Mouse (Mus musculus) MEL (cell line): Measurements from ENCODE around the gene Gm10518.

Source experiments
- BHLHE40 ChIP-seq: IDR thresholded peaks from 2 replicates; pipeline ENCODE4 v1.6.1; 2012; ENCODE audit warnings: low read depth, mild to moderate bottlenecking, inconsistent platforms, low read length, improper control_type of control experiment, borderline replicate concordance
- CTCF ChIP-seq, 3 experiments: IDR thresholded peaks in 2 of 3; conservative IDR thresholded peaks in 1 of 3; 2 replicates each; pipeline ENCODE4 v1.5.1; 2011 to 2012; ENCODE audit warnings: low read length in 3 of 3, low read depth in 2 of 3, mild to moderate bottlenecking in 2 of 3, improper control_type of control experiment in 1 of 3, inconsistent platforms in 1 of 3, mixed read lengths in 1 of 3, moderate library complexity in 1 of 3; ENCODE audit not compliant: control insufficient read depth in 1 of 3, insufficient read depth in 1 of 3, poor library complexity in 1 of 3, severe bottlenecking in 1 of 3
- GATA1 ChIP-seq: IDR thresholded peaks from 2 replicates; pipeline ENCODE4 v1.6.1; 2011; ENCODE audit warnings: low read depth, low read length, improper control_type of control experiment
- MAFK ChIP-seq: IDR thresholded peaks from 2 replicates; pipeline ENCODE4 v1.6.1; 2011; ENCODE audit warnings: low read depth, mild to moderate bottlenecking, low read length, improper control_type of control experiment, borderline replicate concordance
- MAZ ChIP-seq: IDR thresholded peaks from 2 replicates; pipeline ENCODE4 v1.6.1; 2012; ENCODE audit warnings: low read depth, mild to moderate bottlenecking, inconsistent platforms, low read length, improper control_type of control experiment
- MXI1 ChIP-seq: IDR thresholded peaks from 2 replicates; pipeline ENCODE4 v1.6.1; 2011; ENCODE audit warnings: mild to moderate bottlenecking, low read depth, low read length, improper control_type of control experiment
- MYC ChIP-seq: IDR thresholded peaks from 2 replicates; pipeline ENCODE4 v1.6.1; 2011; ENCODE audit warnings: low read depth, mild to moderate bottlenecking, low read length, improper control_type of control experiment, moderate library complexity
- NRF1 ChIP-seq: IDR thresholded peaks from 2 replicates; pipeline ENCODE4 v1.6.1; 2014; ENCODE audit warnings: low read depth, mild to moderate bottlenecking, inconsistent platforms, low read length, improper control_type of control experiment, moderate library complexity; ENCODE audit not compliant: poor library complexity, insufficient read depth, severe bottlenecking
- POLR2A ChIP-seq, 2 experiments: IDR thresholded peaks; 2 replicates each; pipeline ENCODE4 v1.6.1; 2011 to 2012; ENCODE audit warnings: low read length in 2 of 2, mild to moderate bottlenecking in 2 of 2, control low read depth in 1 of 2, improper control_type of control experiment in 1 of 2, low read depth in 1 of 2, moderate library complexity in 1 of 2; ENCODE audit not compliant: control insufficient read depth in 1 of 2, insufficient read depth in 1 of 2, poor library complexity in 1 of 2
- POLR2AphosphoS2 ChIP-seq: IDR thresholded peaks from 2 replicates; pipeline ENCODE4 v1.6.1; 2011; ENCODE audit warnings: low read length, improper control_type of control experiment
- TAL1 ChIP-seq: IDR thresholded peaks from 2 replicates; pipeline ENCODE4 v1.6.1; 2012; ENCODE audit warnings: mild to moderate bottlenecking, inconsistent platforms, low read length, moderate library complexity, mixed read lengths
- USF1 ChIP-seq: IDR thresholded peaks from 2 replicates; pipeline ENCODE4 v1.6.1; 2014; ENCODE audit warnings: low read depth, mild to moderate bottlenecking, inconsistent platforms, low read length, improper control_type of control experiment, moderate library complexity
- ZC3H11A ChIP-seq: IDR thresholded peaks from 2 replicates; pipeline ENCODE4 v1.6.1; 2012; ENCODE audit warnings: low read depth, mild to moderate bottlenecking, inconsistent platforms, low read length, improper control_type of control experiment
- ZNF384 ChIP-seq: IDR thresholded peaks from 2 replicates; pipeline ENCODE4 v1.6.1; 2012; ENCODE audit warnings: low read depth, mild to moderate bottlenecking, inconsistent platforms, low read length, improper control_type of control experiment

DNA sequence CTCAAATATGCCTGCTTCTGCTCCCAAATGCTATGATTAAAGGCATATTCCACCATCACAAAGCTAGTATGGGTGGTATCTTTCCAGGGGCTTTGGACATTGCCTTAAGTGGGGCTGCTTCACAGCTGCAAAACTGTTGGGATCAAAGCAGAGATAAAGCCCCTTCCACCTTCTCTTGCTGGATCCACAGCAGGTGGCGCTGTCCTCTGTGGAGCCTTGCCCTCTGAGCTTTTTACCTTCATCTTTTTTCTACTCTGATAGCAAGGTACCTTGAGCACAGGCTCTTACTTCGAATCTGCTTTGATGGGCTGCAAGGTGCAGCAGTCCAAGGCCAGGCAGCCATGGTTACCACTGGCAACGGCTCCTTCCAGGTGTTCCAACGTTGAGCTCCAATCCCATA lies 50.2 kb downstream of the Gm10518 start:
- TF ChIP-seq USF1 (no peak), MXI1 (no peak), GATA1 (peak; percentile 67), NRF1 (no peak), POLR2AphosphoS2 (no peak), CTCF (IDR thresholded peaks at IDR 0.05 in 2 of 3, conservative IDR thresholded peaks at IDR 0.05 in 1 of 3; ENCODE audit: control insufficient read depth in 1 of 3, insufficient read depth in 1 of 3, low read depth in 2 of 3, low read length in 3 of 3, poor library complexity in 1 of 3, severe bottlenecking in 1 of 3) (peak; percentile 85 to 87 (median 86)), MYC (no peak), POLR2A (IDR thresholded peaks at IDR 0.05; ENCODE audit: control insufficient read depth in 1 of 2, insufficient read depth in 1 of 2, low read depth in 1 of 2, low read length in 2 of 2, poor library complexity in 1 of 2) (no peak), MAFK (no peak), TAL1 (no peak), MAZ (peak; percentile 51; the same call in 1 of the 2 replicates), ZC3H11A (peak; percentile 53; the same call in 1 of the 2 replicates), BHLHE40 (no peak), ZNF384 (peak; percentile 52; the same call in 1 of the 2 replicates)
